11 mouse cellular contexts compared by ENCODE assay signal in the genomic region with DNA sequence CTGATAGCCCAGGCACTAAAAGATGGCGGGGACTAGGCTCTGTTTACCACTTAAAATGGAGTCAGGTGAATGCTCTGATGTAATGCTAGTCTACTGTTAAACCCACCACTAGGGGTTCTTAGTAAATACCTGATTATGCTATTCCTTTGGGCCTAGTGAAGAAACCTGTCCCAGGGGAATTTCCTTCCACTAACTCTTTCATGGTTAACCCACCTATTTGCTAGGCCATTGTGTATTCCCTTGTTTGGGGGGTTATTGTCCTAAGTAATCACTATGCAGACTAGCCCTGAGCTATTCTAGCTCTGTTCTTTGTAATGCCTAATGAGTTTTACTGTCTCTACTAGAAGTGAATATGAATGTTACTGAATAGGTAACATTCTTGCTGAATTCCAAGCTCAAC. TPM values are rescaled to one million over a fixed set of nuclear protein-coding genes. Genes with fewer than 3 reads are reported as not detected.
"Had no signal": no experiment of that assay in that cellular context is flagged by ENCODE, and none has a peak within 500 bp of the region (broad histone marks: within the 10 kb centered on the region; RNA-seq: fewer than 3 reads in every experiment).

No protein-coding gene starts in this region.

RNA-seq across cellular contexts. Expression of a gene that starts 9.5 kb away (rescaled TPM):
- polyA plus RNA-seq: neural tube, embryonic 13.5 days; neural tube, embryonic 14.5 days; neural tube, embryonic 15.5 days; small intestine, adult 2 months; spleen, adult 2 months; stomach, embryonic 14.5 days; stomach, embryonic 15.5 days; stomach, embryonic 16.5 days; stomach, postnatal 0 days had no signal

RNA-seq across cellular contexts. Expression of a gene that starts 42.8 kb away (rescaled TPM):
- polyA plus RNA-seq: neural tube, embryonic 13.5 days; neural tube, embryonic 14.5 days; neural tube, embryonic 15.5 days; small intestine, adult 2 months; spleen, adult 2 months; stomach, embryonic 14.5 days; stomach, embryonic 15.5 days; stomach, embryonic 16.5 days; testis, adult 2 months; urinary bladder, adult 2 months had no signal

RNA-seq across cellular contexts. Expression of a gene that starts 44.0 kb away (rescaled TPM):
- polyA plus RNA-seq: neural tube, embryonic 13.5 days; neural tube, embryonic 14.5 days; neural tube, embryonic 15.5 days; small intestine, adult 2 months; spleen, adult 2 months had no signal
